Comparison of ENCODE assay signal across 14 mouse cellular contexts in genomic region chr3:30349279-30349678, GRCm38 (mm10).
DNase-seq lines count a peak whose midpoint lies in the region; ATAC-seq and TF ChIP-seq lines count a peak whose summit lies in the region.
"Had no signal": no experiment of that assay in that cellular context is flagged by ENCODE, and none has a peak within 500 bp of the region (broad histone marks: within the 10 kb centered on the region; RNA-seq: fewer than 3 reads in every experiment).

No protein-coding gene starts in this region.

- no peaks in the 10 kb centered on the region for H3K9me3 ChIP-seq in kidney, postnatal 0 days (replicated peaks; ENCODE audit: low read length)
- no peaks in the 10 kb centered on the region for H3K9me3 ChIP-seq in forebrain, embryonic 12.5 days
- H3K9me3 ChIP-seq in midbrain, embryonic 16.5 days (replicated peaks; ENCODE audit: control insufficient read depth, low read length, poor library complexity, severe bottlenecking), result no peaks in the 10 kb centered on the region
- H3K9me3 ChIP-seq: megakaryocyte, embryonic 14.5 days had no signal

- no peak for ATAC-seq in kidney, postnatal 0 days (replicated peaks; ENCODE audit: low FRiP score, low read depth)
- peak; percentile 63; the same call in 1 of the 2 replicates for ATAC-seq in forebrain, embryonic 12.5 days (ENCODE audit: low FRiP score)
- ATAC-seq in midbrain, embryonic 16.5 days, result peak; percentile 79
- ATAC-seq in inflammation-experienced regulatory T-cells, adult 6 months, result no peak

- TF ChIP-seq CTCF in kidney, postnatal 0 days (IDR thresholded peaks at IDR 0.05; ENCODE audit: low read depth), result peak; percentile 50

- no peak overlapping the region for H3K27ac ChIP-seq in kidney, postnatal 0 days
- H3K27ac ChIP-seq in forebrain, embryonic 12.5 days, result no peak overlapping the region
- no peak overlapping the region for H3K27ac ChIP-seq in midbrain, embryonic 16.5 days (ENCODE audit: low read length)
- H3K27ac ChIP-seq: liver, embryonic 14.5 days had no signal

- no peak overlapping the region for H3K4me3 ChIP-seq in kidney, postnatal 0 days (replicated peaks; ENCODE audit: low read depth, low read length)
- H3K4me3 ChIP-seq in forebrain, embryonic 12.5 days (replicated peaks), result no peak overlapping the region
- H3K4me3 ChIP-seq in midbrain, embryonic 16.5 days (ENCODE audit: low read depth, low read length), result no peak overlapping the region
- H3K4me3 ChIP-seq: erythroblast, embryonic 14.5 days; megakaryocyte, embryonic 14.5 days had no signal

- H3K27me3 ChIP-seq in kidney, postnatal 0 days (ENCODE audit: insufficient read depth, low read length), result no peaks in the 10 kb centered on the region
- peaks cover 21% of the 10 kb centered on the region for H3K27me3 ChIP-seq in forebrain, embryonic 12.5 days
- H3K27me3 ChIP-seq in midbrain, embryonic 16.5 days (ENCODE audit: control insufficient read depth, insufficient read depth, low read depth, low read length), result no peaks in the 10 kb centered on the region; the same call in 1 of the 2 replicates
- H3K27me3 ChIP-seq: megakaryocyte, embryonic 14.5 days had no signal

- 38% methylated on average over 7 of the region's 7 CpGs for WGBS in kidney, postnatal 0 days
- WGBS in forebrain, embryonic 12.5 days, result 10% methylated on average over 7 of the region's 7 CpGs
- WGBS in midbrain, embryonic 16.5 days, result 27% methylated on average over 7 of the region's 7 CpGs

- H3K36me3 ChIP-seq in kidney, postnatal 0 days (ENCODE audit: insufficient read depth, low read length), result no peaks in the 10 kb centered on the region
- no peaks in the 10 kb centered on the region for H3K36me3 ChIP-seq in forebrain, embryonic 12.5 days (replicated peaks)
- no peaks in the 10 kb centered on the region for H3K36me3 ChIP-seq in midbrain, embryonic 16.5 days (ENCODE audit: control insufficient read depth, insufficient read depth, low read length)

- no peak for DNase-seq in kidney, postnatal 0 days (ENCODE audit: low spot score)
- DNase-seq in kidney, postnatal 25 days, result no peak
- peak; percentile 49 for DNase-seq in embryo, embryonic 10 days (ENCODE audit: low spot score)
- no peak for DNase-seq in right cerebral cortex, adult 2 months (ENCODE audit: low spot score in 2 of 2)
- DNase-seq in adrenal gland, adult 2 months, result no peak
- DNase-seq: kidney, adult 9 months; spleen, adult 18-20 months had no signal

- no peaks in the 10 kb centered on the region for H3K4me1 ChIP-seq in kidney, postnatal 0 days (replicated peaks; ENCODE audit: insufficient read depth, low read length)
- H3K4me1 ChIP-seq in forebrain, embryonic 12.5 days, result peaks cover 4% of the 10 kb centered on the region
- H3K4me1 ChIP-seq in midbrain, embryonic 16.5 days (ENCODE audit: control insufficient read depth, insufficient read depth, low read length), result peaks cover 6% of the 10 kb centered on the region

- H3K9ac ChIP-seq in kidney, postnatal 0 days (ENCODE audit: low read depth, low read length), result no peak overlapping the region
- no peak overlapping the region for H3K9ac ChIP-seq in forebrain, embryonic 12.5 days
- no peak overlapping the region for H3K9ac ChIP-seq in midbrain, embryonic 16.5 days (ENCODE audit: low read depth, low read length)
- H3K9ac ChIP-seq: liver, embryonic 14.5 days had no signal

- H3K4me2 ChIP-seq in kidney, postnatal 0 days (ENCODE audit: low read length), result no peak overlapping the region
- H3K4me2 ChIP-seq in forebrain, embryonic 12.5 days, result no peak overlapping the region
- H3K4me2 ChIP-seq in midbrain, embryonic 16.5 days (ENCODE audit: low read length), result no peak overlapping the region
- H3K4me2 ChIP-seq: heart, embryonic 11.5 days had no signal

Comparison
In these comparisons a context has a peak if more than half of its experiments do, and no peak if none do; other contexts are left out.
1. ATAC-seq: peak in forebrain, embryonic 12.5 days (single experiment) and midbrain, embryonic 16.5 days (single experiment); none in kidney, postnatal 0 days (single experiment) and inflammation-experienced regulatory T-cells, adult 6 months (single experiment).